Mouse (Mus musculus) adrenal gland, postnatal 10 days (tissue): Measurements from ENCODE around the gene Anp32e. TPM values are rescaled to one million over a fixed set of nuclear protein-coding genes. Genes with fewer than 3 reads are reported as not detected.
A peak's percentile ranks its signal among the peaks of the same experiment; 100 is the strongest.
"Not testable (repeated sequence)": the region's sequence is repeated elsewhere in the genome, so short reads cannot be mapped to it uniquely, and the experiment has no call there.

ENCODE experiments used
- DNase-seq: peaks from one replicate; pipeline ENCODE4 v3.0.0; 2021; ENCODE audit warnings: mixed read lengths
- total RNA-seq, 2 experiments: library from RNA; stranded (reverse); gene quantifications; 2 replicates each; pipeline ENCODE4 v1.2.3; 2021

Gene Anp32e
- total RNA-seq, 2 experiments from 2014 or later: 89.8 to 110 TPM

GRCm38 (mm10) chr3:95942749-95943148, 13.7 kb downstream of the Anp32e start:
- no peak for DNase-seq

- no peak for DNase-seq
These were observed 14.2 kb downstream of the Anp32e start for GRCm38 (mm10) chr3:95943226-95943625.

GRCm38 (mm10) chr3:95944742-95945141, 15.7 kb downstream of the Anp32e start:
- DNase-seq: no peak

- DNase-seq: peak; percentile 55
These were observed 16.7 kb downstream of the Anp32e start for GRCm38 (mm10) chr3:95945731-95946240.

GRCm38 (mm10) chr3:95948325-95948724, 19.3 kb downstream of the Anp32e start:
- no peak for DNase-seq

GRCm38 (mm10) chr3:95950763-95951551, 21.9 kb downstream of the Anp32e start:
- DNase-seq: peak; percentile 94

GRCm38 (mm10) chr3:95951566-95951965, 22.5 kb downstream of the Anp32e start:
- DNase-seq: not testable (repeated sequence)

- DNase-seq: no peak
These were observed 24.0 kb downstream of the Anp32e start for GRCm38 (mm10) chr3:95953023-95953422.

- DNase-seq: no peak
These were observed 24.5 kb downstream of the Anp32e start for GRCm38 (mm10) chr3:95953522-95953921.

- not testable (repeated sequence) for DNase-seq
These were observed 25.7 kb downstream of the Anp32e start for GRCm38 (mm10) chr3:95954648-95955173.

GRCm38 (mm10) chr3:95955318-95955717, 26.3 kb downstream of the Anp32e start:
- DNase-seq: no peak

GRCm38 (mm10) chr3:95957359-95958148, 28.5 kb downstream of the Anp32e start:
- DNase-seq: peak; percentile 58

- DNase-seq: peak; percentile 26
These were observed 30.0 kb downstream of the Anp32e start for GRCm38 (mm10) chr3:95959082-95959481.

- DNase-seq: no peak
These were observed 30.8 kb downstream of the Anp32e start for GRCm38 (mm10) chr3:95959807-95960206.

- DNase-seq: not testable (repeated sequence)
These were observed 33.1 kb downstream of the Anp32e start for GRCm38 (mm10) chr3:95962182-95962581.

GRCm38 (mm10) chr3:95963230-95963629, 34.2 kb downstream of the Anp32e start:
- DNase-seq: no peak

- peak; percentile 32 for DNase-seq
These were observed 34.6 kb downstream of the Anp32e start for GRCm38 (mm10) chr3:95963681-95964080.

- DNase-seq: no peak
These were observed 36.7 kb downstream of the Anp32e start for GRCm38 (mm10) chr3:95965518-95966451.

GRCm38 (mm10) chr3:95969277-95969676, 40.2 kb downstream of the Anp32e start:
- DNase-seq: no peak

- not testable (repeated sequence) for DNase-seq
These were observed 41.6 kb downstream of the Anp32e start for GRCm38 (mm10) chr3:95970661-95971060.

GRCm38 (mm10) chr3:95972251-95972872, 43.3 kb downstream of the Anp32e start:
- DNase-seq: no peak
